Mouse (Mus musculus) macrophage (primary cell): Measurements from ENCODE around the gene Pabpc4l. TPM values are rescaled to one million over a fixed set of nuclear protein-coding genes. Genes with fewer than 3 reads are reported as not detected.
"Not testable (repeated sequence)": the region's sequence is repeated elsewhere in the genome, so short reads cannot be mapped to it uniquely, and the experiment has no call there.

Experiments
- H3K27ac ChIP-seq: fragments of 350-480 bp; formaldehyde crosslinking; 2 replicates; pipeline ENCODE4 v1.9.0; 2021
- H3K36me3 ChIP-seq: fragments of 350-480 bp; formaldehyde crosslinking; 2 replicates; pipeline ENCODE4 v1.9.0; 2021; ENCODE audit errors: inconsistent target
- H3K4me3 ChIP-seq: fragments of 350-480 bp; formaldehyde crosslinking; 2 replicates; pipeline ENCODE4 v1.9.0; 2021; ENCODE audit errors: inconsistent target
- H3K79me2 ChIP-seq: fragments of 350-480 bp; formaldehyde crosslinking; 2 replicates; pipeline ENCODE4 v1.9.0; 2021; ENCODE audit errors: inconsistent target
- WGBS: methylation state at CpG from one replicate; pipeline ENCODE4 v1.1.7; 2026; ENCODE audit warnings: inconsistent platforms; ENCODE audit not compliant: missing documents; 5-methylcytosine and 5-hydroxymethylcytosine counted together
- polyA plus RNA-seq: library from polyadenylated mRNA; stranded (reverse); fragments of 250-400 nt; gene quantifications from 3 replicates; pipeline ENCODE4 v1.2.4, GENCODE M21; 2018; ENCODE audit warnings: inconsistent platforms
- total RNA-seq, 78 experiments: library from RNA; depleted of rRNA; stranded (reverse); fragments of 250-400 nt; gene quantifications; 1 replicate in 9 of 78; 2 replicates in 24 of 78; 3 replicates in 43 of 78; 4 replicates in 2 of 78; pipeline ENCODE4 v1.2.4; 2018; ENCODE audit warnings: inconsistent platforms in 56 of 78

Pabpc4l gene
- total RNA-seq (2018; cell fraction: chromatin; rRNA removed), result under 1 TPM in 1 of 26 experiments, not detected in 25; 0.47 TPM
- total RNA-seq (2018; cell fraction: cytosol; rRNA removed), result not detected
- total RNA-seq (2018; cell fraction: nucleus; rRNA removed), result not detected
- polyA plus RNA-seq, result not detected in 3 replicates

GRCm38 (mm10) chr3:46447481-46448265 lies at the start of gene Pabpc4l:
TSS of gene Pabpc4l (minus strand) at chr3:46448219.
- Histone ChIP-seq H3K27ac (no peak within 1 kb of the TSS), H3K79me2 (no peaks in the 10 kb centered on the region), H3K4me3 (no peak within 1 kb of the TSS), H3K36me3 (no peaks in the 10 kb centered on the region)
- 1% methylated on average over 28 of the region's 37 CpGs for WGBS

- Histone ChIP-seq H3K36me3 (no peaks in the 10 kb centered on the region), H3K27ac (no peak overlapping the region), H3K4me3 (no peak overlapping the region), H3K79me2 (no peaks in the 10 kb centered on the region)
- WGBS, result 79% methylated on average over 3 of the region's 5 CpGs
Measured at GRCm38 (mm10) chr3:46490989-46491259, 42.9 kb upstream of the Pabpc4l start.

- WGBS, result 80% methylated on average over 15 of the region's 15 CpGs
Measured at GRCm38 (mm10) chr3:46490132-46490988, 42.3 kb upstream of the Pabpc4l start.

GRCm38 (mm10) chr3:46486091-46486490 lies 38.1 kb upstream of the Pabpc4l start:
- H3K36me3 ChIP-seq, H3K4me3 ChIP-seq, H3K27ac ChIP-seq, H3K79me2 ChIP-seq: not testable (repeated sequence)
- 78% methylated on average over 1 of the region's 1 CpGs for WGBS

More at GRCm38 (mm10) chr3:46490132-46490988, 42.3 kb upstream of the Pabpc4l start:
- Histone ChIP-seq H3K4me3 (no peak overlapping the region), H3K79me2 (no peaks in the 10 kb centered on the region), H3K27ac (no peak overlapping the region), H3K36me3 (no peaks in the 10 kb centered on the region)

- no peak overlapping the region for H3K27ac ChIP-seq
- WGBS, result 4% methylated on average over 5 of the region's 5 CpGs
- H3K36me3 ChIP-seq, result no peaks in the 10 kb centered on the region
- no peak overlapping the region for H3K4me3 ChIP-seq
- no peaks in the 10 kb centered on the region for H3K79me2 ChIP-seq
Measured at GRCm38 (mm10) chr3:46448266-46448532, 180 bp upstream of the Pabpc4l start.

- Histone ChIP-seq H3K4me3 (no peak overlapping the region), H3K27ac (no peak overlapping the region)
Measured at GRCm38 (mm10) chr3:46431416-46431815, 16.6 kb downstream of the Pabpc4l start.

More at GRCm38 (mm10) chr3:46431416-46431815, 16.6 kb downstream of the Pabpc4l start:
- Histone ChIP-seq H3K36me3 (no peaks in the 10 kb centered on the region), H3K79me2 (no peaks in the 10 kb centered on the region)
